Mouse (Mus musculus) ES-E14 (cell line): ENCODE results near the gene Fam118b. TPM values are rescaled to one million over a fixed set of nuclear protein-coding genes. Genes with fewer than 3 reads are reported as not detected.
A peak's percentile ranks its signal among the peaks of the same experiment; 100 is the strongest.

ENCODE experiments used
- DNase-seq: peaks from one replicate; pipeline ENCODE4 v3.0.0-alpha.2; 2013; ENCODE audit warnings: low read depth, low spot score
- H3K27ac ChIP-seq: 2 replicates; pipeline ENCODE4 v1.5.1; 2012; ENCODE audit warnings: low read depth, mild to moderate bottlenecking, low read length, moderate library complexity, mixed read lengths; ENCODE audit not compliant: poor library complexity, insufficient read depth, severe bottlenecking
- H3K36me3 ChIP-seq: 2 replicates; pipeline ENCODE4 v1.6.1; 2012; ENCODE audit warnings: mild to moderate bottlenecking, low read length, moderate library complexity, mixed read lengths; ENCODE audit not compliant: control insufficient read depth, poor library complexity, insufficient read depth, severe bottlenecking
- H3K4me1 ChIP-seq, 2 experiments: fragments of 150-350 bp in 1 of 2; sonication (generic) in 1 of 2; 2 replicates each; pipeline ENCODE4 v1.6.1; 2012; ENCODE audit warnings: low read length in 2 of 2, mild to moderate bottlenecking in 1 of 2, mixed read lengths in 1 of 2; ENCODE audit not compliant: control insufficient read depth in 2 of 2, insufficient read depth in 2 of 2, poor library complexity in 1 of 2
- H3K4me3 ChIP-seq, 2 experiments: fragments of 150-350 bp in 1 of 2; sonication (generic) in 1 of 2; 2 replicates each; pipeline ENCODE4 v1.5.1; 2012; ENCODE audit warnings: low read length in 2 of 2, low read depth in 1 of 2, mild to moderate bottlenecking in 1 of 2, mixed read lengths in 1 of 2; ENCODE audit not compliant: insufficient read depth in 1 of 2, poor library complexity in 1 of 2, severe bottlenecking in 1 of 2
- H3K9ac ChIP-seq: 2 replicates; pipeline ENCODE4 v1.6.1; 2012; ENCODE audit warnings: low read depth, mild to moderate bottlenecking, low read length, mixed read lengths; ENCODE audit not compliant: poor library complexity, insufficient read depth, severe bottlenecking
- H3K9me3 ChIP-seq: fragments of 150-350 bp; sonication (generic); 2 replicates; pipeline ENCODE4 v1.6.1; 2012; ENCODE audit warnings: low read depth, mild to moderate bottlenecking, low read length; ENCODE audit not compliant: control insufficient read depth, insufficient read depth
- CHD2 ChIP-seq: IDR thresholded peaks from 2 replicates; pipeline ENCODE4 v1.6.1; 2014; ENCODE audit warnings: mild to moderate bottlenecking, low read depth, low read length, inconsistent platforms
- HCFC1 ChIP-seq: IDR thresholded peaks from 2 replicates; pipeline ENCODE4 v1.6.1; 2012; ENCODE audit warnings: low read length, inconsistent platforms, borderline replicate concordance; ENCODE audit not compliant: insufficient read depth
- MAFK ChIP-seq: IDR thresholded peaks from 2 replicates; pipeline ENCODE4 v1.6.1; 2014; ENCODE audit warnings: mild to moderate bottlenecking, low read depth, low read length, inconsistent platforms; ENCODE audit not compliant: insufficient read depth
- ZC3H11A ChIP-seq: IDR thresholded peaks from 2 replicates; pipeline ENCODE4 v1.6.1; 2012; ENCODE audit warnings: low read depth, mild to moderate bottlenecking, inconsistent platforms, low read length, borderline replicate concordance
- ZNF384 ChIP-seq: IDR thresholded peaks from 2 replicates; pipeline ENCODE4 v1.6.1; 2012; ENCODE audit warnings: low read depth, low read length, inconsistent platforms
- in situ Hi-C, 2 experiments: fragments of 600-800 bp; cut with MboI; formaldehyde crosslinking; loops; one replicate each; pipeline ENCODE4 v1.15.1; 2025; ENCODE audit warnings: low sequenced_read_pairs in 2 of 2, inconsistent platforms in 1 of 2; ENCODE audit not compliant: unreplicated experiment in 2 of 2
- total RNA-seq: library from RNA; depleted of rRNA; stranded (reverse); fragments of 300-350 nt; gene quantifications from 2 replicates; pipeline ENCODE4 v1.2.3, GENCODE M21; 2012

Fam118b gene
- total RNA-seq, 1 experiment: 26.9 TPM

- H3K36me3 ChIP-seq: no peaks in the 10 kb centered on the region; the same call in 1 of the 2 replicates
- no peak overlapping the region for H3K9ac ChIP-seq
- in situ Hi-C loops: no loop called here
- H3K27ac ChIP-seq: no peak overlapping the region
- no peak overlapping the region for H3K4me3 ChIP-seq
- no peaks in the 10 kb centered on the region for H3K9me3 ChIP-seq
- TF ChIP-seq HCFC1 (no peak), MAFK (no peak), ZC3H11A (no peak), CHD2 (no peak)
- DNase-seq: no peak
- H3K4me1 ChIP-seq: no peaks in the 10 kb centered on the region
These were observed 44.1 kb downstream of the Fam118b start for GRCm38 (mm10) chr9:35223466-35223865.

DNA sequence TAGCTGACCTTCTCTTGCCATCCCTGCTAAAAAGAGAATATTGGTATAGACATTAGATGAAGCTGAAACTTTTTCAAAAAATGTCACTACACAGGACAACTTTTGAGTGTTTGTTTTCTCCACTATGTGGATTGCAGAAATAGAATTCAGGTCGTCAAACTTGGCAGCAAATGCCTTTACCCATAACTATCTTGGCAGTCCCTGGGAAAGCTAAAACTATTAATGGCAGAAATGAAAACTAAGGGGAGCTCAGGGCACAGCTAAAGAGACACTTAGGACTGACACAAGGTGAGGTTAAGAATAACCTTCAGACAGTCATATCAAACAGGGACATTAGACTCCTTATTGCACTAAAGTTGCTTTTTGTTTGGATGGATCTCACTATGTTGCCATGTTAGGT, 49.6 kb downstream of the Fam118b start:
- Histone ChIP-seq H3K9ac (no peak overlapping the region), H3K4me1 (no peaks in the 10 kb centered on the region), H3K9me3 (no peaks in the 10 kb centered on the region), H3K36me3 (peaks cover 31% of the 10 kb centered on the region), H3K27ac (no peak overlapping the region), H3K4me3 (no peak overlapping the region)
- no peak for DNase-seq
- TF ChIP-seq ZC3H11A: no peak
- no peak for TF ChIP-seq ZNF384
- TF ChIP-seq HCFC1: no peak
- no peak for TF ChIP-seq CHD2
- no peak for TF ChIP-seq MAFK
- in situ Hi-C loops: no loop called here

DNA sequence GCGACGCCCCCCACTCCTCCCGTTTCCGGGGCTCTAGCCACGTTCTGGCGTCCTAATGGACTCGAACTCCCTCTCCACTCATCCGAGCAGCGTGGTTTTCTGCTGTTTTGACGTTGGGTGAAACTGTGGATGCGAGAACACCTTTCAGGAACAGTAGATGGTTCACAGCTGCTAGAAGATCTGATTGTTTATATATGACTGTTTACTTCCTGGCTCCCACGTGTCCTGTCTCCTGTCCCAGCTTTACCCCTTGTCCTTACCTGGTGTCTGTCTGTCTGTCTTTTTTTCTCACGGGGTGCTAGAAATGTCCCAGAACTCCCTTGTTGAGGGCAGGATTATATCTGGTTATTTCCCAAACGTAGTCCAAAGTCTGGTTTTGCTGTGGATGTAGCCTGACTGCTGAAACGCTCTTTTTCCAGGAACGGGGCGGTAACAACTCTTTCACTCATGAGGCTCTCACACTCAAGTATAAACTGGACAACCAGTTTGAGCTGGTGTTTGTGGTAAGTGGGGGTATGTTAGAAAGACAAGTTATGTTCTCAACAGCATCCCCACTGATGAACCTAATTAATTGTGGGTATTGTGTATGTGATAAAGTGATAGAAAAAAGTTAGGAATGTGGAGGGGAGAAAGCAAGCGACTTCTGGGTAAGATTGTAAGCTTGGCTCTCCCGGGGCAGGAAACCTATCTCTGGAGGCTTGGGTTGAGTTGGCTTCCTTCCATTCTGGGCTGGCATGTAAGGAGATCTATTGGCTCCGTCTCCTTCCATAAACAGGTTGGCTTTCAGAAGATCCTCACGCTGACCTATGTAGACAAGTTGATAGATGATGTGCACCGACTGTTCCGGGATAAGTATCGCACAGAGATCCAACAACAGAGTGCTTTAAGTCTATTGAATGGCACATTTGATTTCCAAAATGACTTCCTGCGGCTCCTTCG, 55.8 kb downstream of the Fam118b start:
- no peak for TF ChIP-seq ZNF384
- TF ChIP-seq ZC3H11A: no peak
- no peak for TF ChIP-seq CHD2
- no peak for TF ChIP-seq MAFK
- no peak for TF ChIP-seq HCFC1
- Histone ChIP-seq H3K9me3 (no peaks in the 10 kb centered on the region), H3K27ac (peak overlapping the region; percentile 54), H3K36me3 (peaks cover 48% of the 10 kb centered on the region), H3K9ac (peak overlapping the region; percentile 93), H3K4me1 (peaks cover 4 to 9% of the 10 kb centered on the region in 2 experiments; a peak in 2 of 4 replicates), H3K4me3 (peak overlapping the region; percentile 87 to 90)
- DNase-seq: no peak
- in situ Hi-C loops: no loop called here

DNA sequence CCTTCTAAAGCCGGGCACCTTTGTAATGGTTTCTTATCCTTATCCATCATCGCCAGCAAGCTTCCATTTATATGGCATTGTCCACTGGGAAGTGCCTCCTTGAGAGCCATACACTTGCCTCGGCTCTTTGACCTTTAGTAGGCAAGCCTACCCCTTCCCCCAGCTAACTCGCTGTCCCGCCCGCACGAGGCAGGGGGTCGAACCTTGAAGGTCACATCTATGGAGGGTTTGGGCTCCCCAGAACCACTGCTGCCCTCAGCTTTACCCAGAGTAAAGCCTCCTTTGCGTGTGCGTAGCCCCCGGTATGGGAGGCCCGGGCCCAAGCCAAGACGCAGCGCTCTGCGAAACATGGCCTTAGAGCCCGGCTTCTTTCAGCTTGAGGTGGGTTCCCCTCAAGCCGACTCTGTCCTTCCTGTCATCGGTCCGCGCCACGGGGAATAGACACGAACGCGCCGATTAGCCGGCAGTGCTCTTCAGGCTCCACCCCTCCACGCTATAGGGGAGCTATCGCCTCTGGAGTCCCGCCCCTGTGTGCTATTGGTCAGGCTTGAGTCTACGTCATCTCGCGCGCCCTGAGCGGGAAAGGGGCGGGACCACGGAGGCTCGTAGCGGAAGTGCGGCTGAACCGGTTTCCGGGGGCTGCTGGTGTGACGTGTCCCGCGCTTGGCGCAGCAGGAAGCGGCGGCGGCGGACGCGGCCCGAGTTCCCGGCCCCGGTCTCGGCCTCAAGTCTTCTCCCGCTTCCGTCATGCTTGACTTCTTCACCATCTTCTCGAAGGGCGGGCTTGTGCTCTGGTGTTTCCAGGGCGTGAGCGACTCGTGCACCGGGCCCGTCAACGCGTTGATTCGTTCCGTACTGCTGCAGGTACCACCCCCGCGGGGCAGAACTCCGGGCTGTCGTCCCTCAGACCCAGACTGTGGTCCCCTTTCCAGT, 56.8 kb downstream of the Fam118b start, which contains the start of gene Foxred1:
Foxred1 (minus strand) TSS at position 514 of the 933 bp plus-strand sequence.
- peaks cover 43% of the 10 kb centered on the region for H3K36me3 ChIP-seq
- DNase-seq: peak; percentile 98
- peak within 1 kb of the TSS; percentile 88 to 90 for H3K4me3 ChIP-seq
- H3K27ac ChIP-seq: peak within 1 kb of the TSS; percentile 83
- H3K9ac ChIP-seq: peak within 1 kb of the TSS; percentile 95
- in situ Hi-C loops: no loop called here
- peaks cover 4 to 9% of the 10 kb centered on the region in 2 experiments; a peak in 2 of 4 replicates for H3K4me1 ChIP-seq
- H3K9me3 ChIP-seq: no peaks in the 10 kb centered on the region
- TF ChIP-seq CHD2: peak; percentile 82; the same call in 1 of the 2 replicates
- TF ChIP-seq MAFK: no peak
- peak; percentile 78 for TF ChIP-seq HCFC1
